Mouse (Mus musculus): ENCODE data around the gene Mrpl42.
"Not testable (repeated sequence)": the region's sequence is repeated elsewhere in the genome, so short reads cannot be mapped to it uniquely, and the experiment has no call there.

Gene Mrpl42

DNA sequence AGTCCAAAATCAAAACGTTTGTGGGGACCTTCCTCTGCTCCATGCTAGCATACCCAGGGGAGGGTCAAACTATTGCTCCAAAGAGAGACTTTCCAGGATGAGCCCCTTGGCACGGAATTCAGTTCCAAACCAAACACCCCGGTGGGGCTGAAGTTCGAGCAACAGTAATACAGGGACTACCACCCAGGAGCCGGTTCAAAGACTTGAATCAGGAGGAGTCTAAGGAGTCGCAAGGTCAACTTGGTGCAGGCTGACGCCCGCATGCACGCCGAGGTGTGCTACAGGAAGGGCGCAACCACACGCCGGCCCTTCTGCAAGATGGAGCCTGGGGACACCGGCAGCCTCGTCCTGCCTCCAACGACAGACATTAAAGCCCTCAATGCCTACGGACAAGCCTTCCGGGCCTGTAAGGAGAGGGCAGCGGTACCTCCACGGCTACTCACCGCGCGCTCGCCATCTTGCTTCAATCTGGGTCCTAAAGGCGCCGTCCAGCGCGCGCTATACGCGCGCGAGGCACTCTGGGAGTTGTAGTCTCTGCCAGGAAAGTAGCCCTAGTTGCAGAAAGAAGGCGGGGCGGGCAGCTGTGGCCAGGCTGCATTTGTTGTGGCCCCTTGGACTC is at the start of gene Mrpl42:
Gene Mrpl42, minus strand, starts transcription at position 478 of the 619 bp plus-strand sequence.
- DNase-seq = peak; percentile 82

DNA sequence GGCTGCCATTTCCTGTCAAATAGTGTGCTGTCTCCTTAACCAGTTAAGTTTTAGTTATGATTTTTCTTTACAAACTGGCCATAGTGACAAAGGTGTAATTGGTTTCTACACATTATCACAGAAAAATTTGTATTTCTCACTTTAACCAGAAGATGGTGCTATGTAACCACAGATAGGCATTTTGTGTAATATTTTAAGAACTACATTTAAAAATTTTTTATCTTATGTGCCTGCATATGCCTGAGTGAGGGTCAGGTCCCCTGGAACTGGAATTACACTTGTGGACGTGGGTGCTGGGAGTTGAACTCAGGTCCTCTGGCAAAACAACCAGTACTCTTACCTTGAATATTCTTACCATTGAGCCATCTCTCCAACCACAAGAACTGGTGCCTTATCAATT is 48.8 kb upstream of the Mrpl42 start:
- no peak for DNase-seq

GRCm38 (mm10) chr10:95549080-95549479 is 47.3 kb upstream of the Mrpl42 start:
- not testable (repeated sequence) for DNase-seq

DNA sequence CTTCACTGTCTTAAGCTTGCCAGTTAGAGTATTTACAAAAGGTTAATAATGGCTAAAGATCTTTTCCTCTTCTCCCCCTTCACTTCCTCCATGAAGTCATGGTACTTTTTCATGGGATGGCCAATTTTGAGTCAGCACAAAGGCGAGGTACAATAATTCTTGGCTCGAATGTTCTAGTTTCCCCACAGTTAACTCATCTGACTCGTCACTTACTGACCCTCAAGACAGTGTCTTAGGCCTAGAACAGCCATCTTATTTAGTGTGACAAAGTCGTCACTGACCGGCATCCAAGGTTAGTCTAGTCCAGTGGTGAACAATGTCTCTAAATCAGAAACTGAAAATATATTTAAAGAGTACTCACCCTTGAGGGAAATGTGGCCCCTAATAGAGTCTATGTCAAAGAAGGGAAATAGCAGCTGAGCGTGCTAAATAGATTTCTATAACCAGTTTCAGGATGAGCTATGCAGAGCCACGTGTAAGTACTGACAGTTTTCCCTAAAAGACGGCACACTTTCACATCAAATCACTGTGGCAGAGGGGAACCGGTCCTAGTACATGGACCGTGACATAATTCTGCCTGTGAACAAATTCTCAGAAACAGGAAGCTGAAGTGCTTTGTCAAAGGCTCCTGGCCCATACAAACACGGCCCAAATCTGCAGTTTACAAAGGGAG is 46.5 kb upstream of the Mrpl42 start:
- DNase-seq = no peak

DNA sequence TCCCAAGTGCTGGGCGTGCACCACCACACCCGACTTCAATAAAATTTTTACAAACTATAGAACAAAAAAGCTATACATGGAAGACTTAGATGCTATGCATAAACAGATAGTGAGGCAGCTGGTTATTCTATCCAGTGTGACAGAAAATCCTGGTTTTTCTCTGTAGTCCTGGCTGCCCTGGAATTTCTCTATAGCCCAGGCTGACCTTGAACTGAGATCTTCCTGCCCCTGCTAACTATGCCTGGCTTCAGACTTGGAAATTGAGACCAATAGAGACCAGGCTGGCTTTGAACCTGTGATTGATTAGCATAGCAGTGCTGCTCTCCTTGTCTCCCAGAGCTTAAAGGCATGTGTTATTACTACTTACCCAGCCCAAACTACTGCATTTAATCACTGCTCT is 44.4 kb upstream of the Mrpl42 start:
- DNase-seq = no peak

GRCm38 (mm10) chr10:95545051-95545450 is 43.3 kb upstream of the Mrpl42 start:
- DNase-seq = no peak

DNA sequence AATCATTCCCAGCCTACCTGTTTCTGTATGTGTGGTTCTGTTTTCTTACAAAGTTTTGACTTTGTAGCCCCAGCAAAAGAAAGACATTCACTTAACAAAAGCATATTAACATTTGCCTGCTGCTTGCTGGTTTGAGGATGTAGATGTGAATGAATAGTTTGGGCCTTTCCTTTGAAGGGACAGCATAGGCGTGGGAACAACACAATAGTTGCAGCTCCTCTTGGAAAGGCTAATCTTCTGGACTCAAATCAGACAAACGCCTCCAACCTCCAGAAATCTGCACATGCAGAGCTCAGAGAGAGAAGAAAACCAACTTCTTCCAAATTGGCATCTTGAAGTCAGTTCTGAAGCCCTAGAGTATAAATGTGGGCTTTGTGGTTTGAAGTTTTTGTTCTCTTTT is 42.9 kb upstream of the Mrpl42 start:
- DNase-seq = no peak

GRCm38 (mm10) chr10:95544004-95544403 is 42.3 kb upstream of the Mrpl42 start:
- no peak for DNase-seq

DNA sequence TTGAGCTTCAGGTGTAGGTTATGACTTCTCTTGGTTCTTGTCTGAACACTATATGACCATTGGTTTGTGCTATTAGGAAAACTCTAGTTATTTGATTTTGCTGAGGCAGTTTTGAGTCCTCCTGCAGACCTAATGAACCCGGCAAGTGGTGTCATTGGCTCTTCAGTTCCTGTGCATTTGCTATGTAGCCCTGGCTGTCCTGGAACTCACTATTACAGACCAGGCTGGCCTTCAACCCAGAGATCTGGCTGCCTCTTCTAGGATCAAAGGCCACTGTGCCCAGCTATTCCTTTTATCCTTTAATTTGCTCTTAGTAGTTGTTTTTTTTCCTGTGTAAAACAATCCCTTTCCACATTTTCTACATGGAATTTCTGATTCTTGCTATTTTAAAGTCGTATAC is 41.6 kb upstream of the Mrpl42 start:
- DNase-seq = no peak

DNA sequence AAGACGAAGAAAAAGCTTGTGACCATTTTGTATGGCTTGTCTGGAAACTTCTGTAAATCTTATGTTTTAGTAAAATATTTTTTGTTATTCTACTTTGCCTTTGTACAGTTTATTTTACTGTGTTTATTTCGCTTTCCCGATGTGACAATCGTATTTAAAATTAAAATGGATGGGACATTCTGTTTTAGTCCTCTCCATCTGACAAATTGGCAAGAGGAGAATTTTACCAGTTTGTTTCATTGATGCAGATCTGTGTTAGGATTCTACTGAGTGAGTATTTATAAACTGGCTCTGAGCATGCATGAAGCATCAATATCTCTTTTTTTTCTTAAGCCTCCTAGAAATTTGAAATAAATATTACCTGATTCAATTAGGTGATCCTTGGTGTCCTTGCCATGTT is 41.2 kb upstream of the Mrpl42 start:
- DNase-seq = no peak

DNA sequence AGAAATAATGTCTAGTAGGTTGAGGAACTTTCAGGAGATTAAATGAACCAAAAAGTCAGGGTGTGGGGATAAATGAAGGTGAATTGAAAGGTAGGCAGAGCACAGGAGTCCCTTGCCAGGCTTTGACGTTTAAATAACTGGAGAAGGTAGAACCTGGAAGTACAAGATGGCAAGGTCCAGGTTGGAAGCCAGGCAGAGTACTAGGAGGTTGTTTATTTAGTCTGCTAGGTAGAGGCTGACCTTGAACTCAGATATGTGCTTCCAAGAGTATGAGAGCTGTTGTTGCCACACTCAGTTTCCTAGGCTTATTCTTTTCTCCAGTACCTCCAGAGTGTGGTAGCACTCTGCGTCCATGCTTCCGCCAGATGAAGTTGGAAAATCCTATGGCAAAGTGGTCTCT is 38.1 kb upstream of the Mrpl42 start:
- no peak for DNase-seq

DNA sequence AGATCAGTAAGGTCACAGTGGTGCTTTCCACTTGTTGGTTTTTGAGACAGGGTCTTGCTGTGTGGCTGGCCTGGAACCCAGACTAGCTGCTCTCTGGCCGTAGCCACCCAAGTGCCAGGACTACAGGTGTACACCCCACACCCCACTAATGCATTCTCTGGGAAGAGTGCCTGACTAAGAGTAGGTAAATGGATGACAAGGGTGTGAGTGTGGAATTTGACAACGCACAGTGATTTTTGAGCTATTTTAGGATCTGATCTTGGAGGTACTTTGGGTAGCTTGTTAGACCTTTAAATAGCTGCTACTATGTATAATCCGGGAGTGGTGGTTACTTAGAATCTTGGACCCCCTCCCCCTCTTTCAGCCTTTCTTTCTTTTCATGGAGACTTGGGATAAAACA is 37.5 kb upstream of the Mrpl42 start:
- no peak for DNase-seq

GRCm38 (mm10) chr10:95536222-95536541 is 34.4 kb upstream of the Mrpl42 start:
- no peak for DNase-seq

- DNase-seq = no peak
Measured at GRCm38 (mm10) chr10:95535399-95536221, 33.9 kb upstream of the Mrpl42 start.

GRCm38 (mm10) chr10:95533382-95533781 is 31.6 kb upstream of the Mrpl42 start:
- DNase-seq = no peak

- no peak for DNase-seq
Measured at GRCm38 (mm10) chr10:95532916-95533315, 31.2 kb upstream of the Mrpl42 start.

DNA sequence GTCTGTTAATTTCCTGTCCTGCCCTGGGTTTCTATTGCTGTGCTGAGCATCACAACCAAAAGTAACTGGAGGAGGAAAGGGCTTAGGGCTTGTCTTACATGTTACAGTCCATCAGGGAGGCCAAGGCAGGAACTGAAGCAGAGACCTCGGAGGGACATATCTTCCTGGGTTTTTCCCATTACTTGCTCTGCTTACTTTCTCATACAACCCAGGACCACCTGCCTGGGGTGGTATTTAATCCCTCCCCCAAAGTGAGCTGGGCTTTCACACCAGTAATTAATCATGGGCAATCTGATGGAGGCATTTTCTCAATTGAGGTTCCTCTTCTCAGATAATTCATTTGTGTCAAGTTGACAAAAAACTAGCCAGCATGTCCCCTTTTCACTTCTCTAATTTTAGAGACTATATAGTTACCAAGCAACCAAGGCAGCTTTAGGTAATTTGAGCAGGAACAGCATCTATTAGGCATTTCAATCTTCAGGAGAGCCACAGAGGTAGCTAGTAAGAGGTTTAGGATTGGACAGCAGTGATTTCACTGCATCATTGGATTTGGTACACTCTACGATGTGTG is 28.9 kb upstream of the Mrpl42 start:
- no peak for DNase-seq

GRCm38 (mm10) chr10:95526495-95527122 is 24.9 kb upstream of the Mrpl42 start:
- no peak for DNase-seq

GRCm38 (mm10) chr10:95525871-95526270 is 24.1 kb upstream of the Mrpl42 start:
- DNase-seq = no peak

GRCm38 (mm10) chr10:95525037-95525675 is 23.4 kb upstream of the Mrpl42 start:
- DNase-seq = no peak

GRCm38 (mm10) chr10:95517656-95518055 is 15.9 kb upstream of the Mrpl42 start:
- DNase-seq = no peak

DNA sequence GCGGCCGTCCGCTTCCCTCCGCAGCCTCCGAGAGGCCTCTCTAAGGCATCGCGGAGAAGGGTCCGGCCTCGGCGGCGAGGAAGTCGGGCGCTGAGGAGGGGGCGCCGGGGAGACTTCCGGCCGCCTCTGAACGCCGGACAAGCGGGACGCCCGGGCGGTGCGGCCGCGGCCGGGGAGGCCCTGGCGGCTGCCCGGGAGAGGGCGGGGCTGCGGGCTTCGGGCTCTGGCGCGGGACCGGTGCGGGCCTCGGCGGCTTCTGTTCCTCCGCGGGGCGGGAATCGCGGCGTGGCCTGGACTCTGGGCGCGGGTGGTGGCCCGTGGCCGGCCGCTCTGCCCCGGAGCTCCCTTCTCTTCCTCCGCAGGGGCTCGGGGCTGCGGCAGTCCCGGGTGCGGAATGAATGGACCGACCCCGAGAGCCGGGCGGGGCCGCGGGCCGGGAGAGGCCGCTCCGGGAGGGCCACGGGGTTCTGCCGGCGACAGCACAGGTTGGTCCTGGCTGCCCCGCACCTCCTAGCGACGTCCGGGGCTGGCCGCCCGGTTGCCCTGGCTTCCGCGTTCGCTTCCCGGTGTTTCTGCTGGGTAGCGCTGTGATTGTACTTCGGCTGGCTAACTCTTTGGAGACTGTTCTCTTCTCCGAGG is 13.7 kb upstream of the Mrpl42 start:
- DNase-seq = peak; percentile 51
